Mouse (Mus musculus) cerebellum, adult 9-11 months (tissue): ENCODE data around the gene Itgb1bp2.

ENCODE experiments used
- DNase-seq: peaks from one replicate; pipeline ENCODE4 v3.0.0; 2022

The Itgb1bp2 gene

DNA sequence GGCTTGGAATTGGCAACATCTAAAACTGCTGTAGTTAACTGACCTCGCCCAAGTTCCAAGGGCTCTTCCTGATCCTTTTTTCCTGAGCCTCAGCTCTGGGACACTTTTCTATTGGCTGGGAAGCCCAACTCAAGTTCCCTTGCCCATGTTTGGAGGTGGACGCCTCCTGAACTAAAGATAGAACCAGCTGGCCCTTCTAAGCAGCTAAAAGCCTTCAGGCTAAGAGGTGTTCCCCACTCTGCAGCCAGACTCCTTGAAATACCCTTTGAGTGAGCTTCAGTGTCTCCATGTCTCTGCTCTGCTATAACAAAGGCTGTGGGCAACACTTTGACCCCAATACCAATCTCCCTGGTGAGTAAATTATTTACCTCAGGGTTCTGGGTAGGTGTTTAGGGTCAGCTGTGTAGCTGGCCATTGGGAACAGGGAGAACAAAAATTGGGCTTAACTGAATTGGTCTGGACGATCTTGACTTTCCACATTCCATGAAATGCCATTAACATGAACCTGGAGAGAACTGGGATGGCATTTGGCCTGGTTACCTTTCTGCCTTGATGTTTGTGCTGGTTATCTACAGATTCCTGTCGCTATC, at the start of gene Itgb1bp2:
TSS of gene Itgb1bp2 (plus strand) at position 203 of the 590 bp plus-strand sequence.
- no peak for DNase-seq

DNA sequence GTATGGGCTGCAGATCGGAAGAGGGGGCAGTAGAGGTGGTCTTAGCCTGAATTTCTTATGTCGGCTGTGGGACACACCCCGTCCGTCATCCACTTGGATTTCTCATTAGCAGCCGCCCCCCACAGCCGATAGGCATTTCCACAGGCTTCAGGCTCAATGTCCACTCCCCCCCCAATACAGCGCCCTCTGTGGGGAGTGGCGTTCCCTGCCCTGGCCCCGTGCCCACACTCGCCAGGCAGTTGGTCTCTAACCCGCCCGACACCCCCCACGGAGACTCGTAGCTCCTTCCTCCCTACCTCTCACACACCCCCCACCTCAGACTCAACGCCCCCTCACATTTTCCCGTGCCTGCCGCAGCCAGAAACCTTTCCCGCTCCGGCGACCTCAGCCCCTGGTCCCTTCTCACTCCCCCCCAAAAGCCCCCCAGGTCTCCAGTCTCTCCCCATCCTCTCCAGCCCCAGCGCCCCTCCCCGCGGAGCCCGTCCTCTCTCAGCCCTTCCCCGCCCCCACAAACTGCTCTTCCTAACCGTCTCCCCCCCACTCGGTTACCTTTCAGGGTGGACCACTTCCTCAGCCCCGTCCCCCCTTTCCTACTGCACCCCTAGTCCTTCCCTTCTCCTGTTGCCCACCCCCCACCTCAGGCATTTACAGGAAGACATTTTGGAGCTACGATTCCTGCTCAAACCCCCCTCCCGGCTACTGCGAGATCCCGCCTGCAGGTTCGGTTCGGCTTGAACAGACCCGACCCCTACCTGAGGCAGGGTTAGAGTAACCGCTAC, 29.8 kb upstream of the Itgb1bp2 start:
- DNase-seq: peak; percentile 73

DNA sequence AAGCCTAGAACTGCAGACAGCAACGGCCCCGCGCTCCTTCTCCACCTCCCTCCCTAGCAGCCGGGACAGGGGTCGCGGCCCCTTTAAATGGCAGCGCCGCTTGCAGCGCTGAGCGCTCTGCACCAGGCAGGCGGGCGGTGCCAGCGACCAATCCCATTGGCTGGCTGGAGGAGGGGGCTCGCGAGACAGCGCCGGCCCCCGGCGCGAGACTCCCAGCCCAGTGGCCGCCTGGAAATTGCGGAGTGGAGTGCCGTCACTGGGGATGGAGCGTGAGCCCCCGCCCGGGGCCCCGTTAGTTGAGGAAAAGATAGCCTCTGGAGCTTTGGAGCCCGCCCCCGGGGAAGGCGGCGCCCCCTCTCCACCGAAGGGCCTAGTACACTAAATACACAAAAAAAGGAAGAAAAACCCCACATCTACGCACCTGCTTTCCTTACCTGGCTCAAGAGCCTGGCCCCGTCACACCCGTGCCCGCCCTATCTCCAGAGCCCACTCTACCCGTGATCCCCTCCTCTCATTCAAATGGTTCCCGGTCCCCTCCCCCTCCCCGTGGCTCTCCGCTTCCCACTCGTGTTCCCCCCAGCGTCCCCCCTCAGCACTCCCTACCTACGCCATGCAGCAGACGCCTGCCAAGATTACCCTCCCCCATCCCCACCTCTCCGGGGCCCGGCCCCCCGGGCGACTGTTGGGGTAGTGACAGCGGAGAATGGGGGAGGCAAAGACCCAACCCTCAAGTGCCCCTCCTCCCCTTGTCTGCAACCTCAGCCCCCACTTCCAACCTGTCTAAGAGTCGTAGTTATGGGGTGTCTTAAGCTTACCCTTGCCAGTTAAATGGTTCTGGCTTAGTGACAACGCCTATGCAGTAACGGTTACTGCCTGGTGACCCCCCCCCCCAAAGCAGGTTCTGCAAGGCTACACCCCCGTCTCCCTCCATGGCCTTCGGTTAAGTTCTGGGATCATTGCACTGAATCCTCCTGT, 28.9 kb upstream of the Itgb1bp2 start:
- peak; percentile 91 for DNase-seq

DNA sequence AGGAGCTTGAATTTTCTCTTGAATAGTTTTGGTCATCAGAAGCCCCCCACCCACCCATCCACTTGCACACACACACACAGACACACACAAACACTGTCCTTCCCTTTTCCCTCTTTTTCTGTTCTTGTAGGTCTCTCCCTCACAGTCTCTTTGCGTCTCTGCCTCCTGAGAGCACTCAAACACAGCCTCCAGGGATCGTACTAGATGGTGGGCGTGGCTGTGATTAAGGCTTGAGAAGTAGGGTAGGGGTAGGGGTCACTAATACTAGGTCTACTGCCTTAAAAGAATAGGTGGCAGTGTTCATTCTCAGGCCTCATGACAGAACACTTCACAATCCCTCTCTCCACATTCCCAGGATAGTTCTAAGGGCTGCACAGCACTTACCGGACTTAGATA, 28.2 kb upstream of the Itgb1bp2 start, which contains the start of gene Zmym3:
TSS of gene Zmym3 (minus strand) at position 150 of the 396 bp plus-strand sequence.
- no peak for DNase-seq

DNA sequence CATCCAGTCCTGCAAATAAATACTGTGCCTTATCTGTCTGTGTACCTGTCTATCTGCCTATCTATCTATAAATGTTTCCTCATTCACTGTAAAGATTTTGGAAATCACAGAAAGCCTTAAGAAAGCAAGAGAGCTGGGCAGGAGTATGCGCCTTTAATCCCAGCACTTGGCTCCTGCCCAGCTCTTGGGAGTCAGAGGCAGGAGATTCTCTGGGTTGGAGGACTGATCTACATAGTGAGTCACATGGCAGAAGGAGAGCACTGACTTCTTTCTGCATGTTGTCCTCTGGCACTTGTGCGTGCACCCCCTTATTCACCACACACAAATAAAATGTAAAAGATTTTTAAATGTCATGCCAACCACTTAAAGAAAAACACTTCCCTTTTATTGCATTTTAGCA, 25.4 kb upstream of the Itgb1bp2 start:
- no peak for DNase-seq

DNA sequence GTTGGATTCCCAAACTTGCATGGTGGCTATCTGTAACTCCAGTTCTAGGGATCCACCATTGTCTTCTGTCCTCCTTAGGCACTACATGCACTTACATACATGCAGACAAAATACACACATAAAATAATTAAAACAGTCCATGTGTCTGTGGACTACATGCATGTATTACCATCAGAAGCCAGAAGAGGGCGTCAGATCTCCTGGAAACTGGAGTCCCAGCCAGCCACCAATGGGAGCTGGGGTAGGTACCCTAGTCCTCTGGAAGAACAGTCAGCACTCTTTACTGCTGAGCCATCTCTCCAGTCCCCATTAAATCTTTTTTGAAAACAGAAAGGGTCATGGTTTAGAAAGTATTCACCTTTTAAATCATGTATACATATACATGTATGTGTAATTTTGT, 21.1 kb upstream of the Itgb1bp2 start:
- no peak for DNase-seq

DNA sequence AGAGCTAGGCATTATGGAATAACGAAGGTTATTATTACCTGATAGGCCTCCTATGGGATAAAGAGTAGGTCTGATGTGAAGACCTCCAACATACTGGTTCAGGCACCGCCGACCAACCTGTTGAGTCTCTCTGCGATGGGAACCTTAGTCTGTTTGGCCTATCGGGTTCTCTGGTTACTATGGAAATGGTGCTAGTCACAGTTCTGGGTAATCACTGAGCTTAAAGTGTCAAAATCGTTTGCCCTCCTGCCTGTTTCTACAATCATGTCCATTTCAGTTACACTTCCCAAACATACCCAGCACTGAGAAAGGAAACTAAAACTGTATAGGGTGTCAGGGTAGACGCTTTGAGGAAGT, 20.1 kb upstream of the Itgb1bp2 start:
- DNase-seq: peak; percentile 26

DNA sequence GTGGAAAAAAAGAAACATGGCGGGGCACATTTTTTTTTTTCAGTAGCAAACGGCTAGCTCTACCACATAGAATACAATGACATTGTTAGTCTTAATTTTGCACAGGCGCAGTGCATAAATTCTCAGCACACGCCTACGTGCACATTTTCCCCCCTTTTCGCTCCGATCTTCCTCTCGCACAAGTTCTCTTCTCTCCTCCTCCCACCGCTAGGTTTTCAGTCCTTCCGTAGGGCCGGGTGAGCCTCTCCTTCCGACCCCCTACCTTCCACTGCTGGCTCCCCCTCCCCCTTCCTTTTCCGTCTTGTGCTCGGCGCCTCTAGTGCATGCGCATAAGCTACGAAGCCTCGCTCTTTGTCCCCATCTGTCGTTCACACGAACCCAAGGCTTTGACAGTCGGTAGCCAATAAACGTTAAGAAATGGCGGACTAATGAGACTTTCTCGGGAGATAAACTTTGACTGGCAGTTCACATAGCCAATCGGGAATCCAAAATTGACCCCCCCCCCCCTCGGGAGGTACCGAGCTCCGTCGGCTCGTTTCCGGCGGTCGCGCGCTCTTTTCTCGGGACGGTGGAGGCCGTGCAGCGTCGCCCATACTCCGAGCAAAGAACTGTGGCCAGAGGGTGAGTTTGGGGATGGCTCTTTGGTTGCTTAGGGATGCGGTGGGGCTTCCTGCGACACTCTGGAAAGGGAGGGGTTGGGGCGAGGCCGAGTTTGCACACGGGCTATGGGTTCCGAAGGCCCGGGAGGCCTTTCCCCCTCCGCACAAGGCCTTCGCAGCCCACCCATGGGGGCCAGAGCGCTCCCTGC, 19.5 kb upstream of the Itgb1bp2 start, which contains the start of gene Nono:
TSS of gene Nono (plus strand) at position 177 of the 808 bp plus-strand sequence.
- DNase-seq: peak; percentile 92

DNA sequence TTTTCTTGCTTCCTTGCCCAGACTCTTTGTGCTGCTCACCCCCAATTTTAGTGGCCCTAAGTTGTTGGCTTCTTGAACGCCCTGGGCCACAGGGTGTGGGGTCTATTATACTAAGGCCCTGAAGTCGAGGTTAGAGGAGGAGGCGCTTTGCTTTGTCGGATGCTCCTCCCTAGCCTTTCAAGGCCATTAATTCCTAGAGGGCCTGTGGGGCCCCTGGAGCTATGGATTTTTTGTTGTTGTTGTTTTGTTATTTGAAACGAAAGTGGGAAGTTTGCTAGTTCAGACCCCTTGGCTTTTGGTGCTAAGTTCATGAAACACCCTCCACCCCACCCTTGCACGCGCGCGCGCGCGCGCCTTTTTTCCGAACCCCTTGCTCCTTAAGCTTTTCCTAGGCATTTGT, 18.9 kb upstream of the Itgb1bp2 start:
- no peak for DNase-seq

DNA sequence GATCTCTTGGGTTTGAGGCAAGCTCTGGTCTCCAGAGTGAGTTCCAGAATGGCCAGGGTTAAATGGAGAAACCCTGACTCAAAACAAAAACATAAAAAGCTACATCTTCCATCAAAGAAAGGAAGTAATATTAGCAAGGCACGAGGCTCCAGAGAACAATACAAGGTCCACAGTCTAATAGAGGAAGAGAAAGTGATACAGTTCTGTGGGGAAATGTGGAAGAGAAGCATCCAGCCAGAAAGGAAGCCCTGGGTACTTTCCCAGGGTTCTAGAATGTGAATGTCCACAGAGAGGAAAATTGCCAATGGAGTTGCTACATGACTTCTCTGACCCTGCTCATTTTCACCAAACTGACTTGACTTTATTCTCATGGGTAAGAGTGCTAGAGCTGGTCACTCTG, 2.3 kb downstream of the Itgb1bp2 start:
- no peak for DNase-seq

DNA sequence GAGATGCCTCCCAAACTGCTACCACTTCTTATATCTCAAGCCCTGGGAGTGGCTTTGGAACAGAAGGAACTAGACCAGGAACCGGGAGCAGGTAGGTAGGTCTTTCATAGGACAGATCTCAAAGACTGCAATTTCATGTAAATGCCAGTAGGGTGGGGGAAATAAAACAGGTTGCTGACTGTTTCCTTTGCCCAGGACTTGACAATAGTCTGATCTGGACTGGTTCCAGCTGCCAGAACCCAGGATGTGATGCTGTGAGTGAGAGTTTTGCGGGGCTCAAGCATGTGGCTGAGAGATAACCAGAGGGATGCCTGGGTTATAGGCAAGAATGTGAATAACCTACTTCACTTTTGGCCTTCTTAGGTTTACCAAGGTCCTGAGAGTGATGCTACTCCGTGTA, 2.7 kb downstream of the Itgb1bp2 start:
- DNase-seq: no peak

DNA sequence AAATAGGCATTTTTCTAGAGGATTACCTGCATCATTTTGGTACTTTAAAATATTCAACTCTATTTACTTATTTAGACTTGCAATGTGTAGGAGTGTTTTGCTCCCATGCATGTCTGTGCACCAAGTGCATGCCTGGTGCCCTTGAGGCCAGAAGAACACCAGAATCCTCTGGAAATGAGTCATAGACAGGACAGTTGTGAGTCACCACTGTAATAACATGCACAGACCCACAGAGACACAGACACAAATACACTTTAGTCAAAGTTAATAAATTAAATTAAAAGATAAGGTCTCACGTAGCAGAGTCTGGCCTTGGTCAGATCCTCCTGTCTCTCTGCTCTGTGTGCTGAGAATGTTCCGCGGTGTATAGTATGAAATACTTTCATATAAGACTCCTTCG, 23.3 kb downstream of the Itgb1bp2 start:
- DNase-seq: no peak

DNA sequence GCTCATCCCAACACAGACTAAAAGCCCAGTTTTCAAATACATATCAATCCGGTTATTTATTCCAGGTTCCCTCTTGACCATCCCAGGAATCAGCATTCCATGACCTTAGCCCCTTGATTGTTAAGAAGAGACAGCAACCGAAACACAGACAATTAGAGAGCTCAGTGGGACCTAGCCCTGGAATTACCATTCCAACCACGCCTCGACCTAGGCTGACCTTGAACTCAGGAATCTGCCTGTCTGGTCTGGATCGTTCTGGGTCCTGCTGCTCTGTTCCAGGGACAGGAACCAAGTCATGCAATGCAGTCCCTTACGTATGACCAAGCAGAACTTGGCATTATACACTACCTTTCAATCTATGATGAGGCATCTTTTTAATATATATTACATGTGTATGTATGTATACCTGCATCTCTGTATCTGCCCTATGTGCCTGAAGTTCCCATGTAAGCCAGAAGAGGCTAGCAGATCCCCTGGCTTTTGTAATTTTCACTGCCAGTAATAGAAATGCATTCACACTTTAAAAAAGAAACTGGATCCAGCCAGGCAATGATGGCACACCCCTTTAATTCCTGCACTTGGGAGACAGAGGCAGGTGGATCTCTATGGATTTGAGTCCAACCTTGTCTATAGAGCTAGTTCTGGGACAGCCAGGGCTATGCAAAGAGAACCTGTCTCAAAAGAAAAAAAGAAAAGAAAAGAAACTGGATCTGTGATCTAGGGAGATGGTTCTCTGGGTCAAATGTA, 32.9 kb downstream of the Itgb1bp2 start:
- DNase-seq: no peak

DNA sequence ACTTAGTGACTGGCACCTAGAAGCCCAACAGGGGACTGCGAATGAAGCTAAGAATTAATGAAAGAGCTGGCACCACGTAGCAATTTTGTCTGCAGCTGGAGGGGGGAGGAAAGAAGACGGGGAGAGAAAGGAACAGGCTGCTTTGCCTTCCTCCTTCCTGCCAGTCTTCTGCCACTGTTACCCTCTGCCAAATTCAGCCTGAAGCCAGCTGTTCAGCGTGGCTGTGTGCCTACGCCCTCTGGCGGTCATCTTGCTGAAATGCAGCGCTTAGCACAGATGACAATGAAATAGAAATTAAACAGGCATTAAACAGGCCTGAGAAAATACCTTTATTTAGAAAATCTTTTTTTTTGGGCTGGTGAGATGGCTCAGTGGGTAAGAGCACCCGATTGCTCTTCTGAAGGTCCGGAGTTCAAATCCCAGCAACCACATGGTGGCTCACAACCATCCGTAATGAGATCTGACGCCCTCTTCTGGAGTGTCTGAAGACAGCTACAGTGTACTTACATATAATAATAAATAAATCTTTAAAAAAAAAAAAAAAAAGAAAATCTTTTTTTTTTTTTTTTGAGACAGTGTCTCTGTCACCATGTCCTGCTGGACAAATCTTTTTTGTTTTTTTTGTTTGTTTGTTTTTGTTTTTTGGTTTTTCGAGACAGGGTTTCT, 37.7 kb downstream of the Itgb1bp2 start:
- DNase-seq: peak; percentile 75
